Mouse (Mus musculus) urinary bladder, postnatal 4 days (tissue): Measurements from ENCODE around the gene Zfp988.
A peak's percentile ranks its signal among the peaks of the same experiment; 100 is the strongest.
"Not testable (repeated sequence)": the region's sequence is repeated elsewhere in the genome, so short reads cannot be mapped to it uniquely, and the experiment has no call there.

Source experiments
- DNase-seq, 2 experiments: peaks; one replicate each; pipeline ENCODE4 v3.0.0; 2021 to 2022; ENCODE audit warnings: low spot score in 2 of 2

The Zfp988 gene

GRCm38 (mm10) chr4:147305436-147305835 lies at the start of gene Zfp988:
TSS of gene Zfp988 (plus strand) at chr4:147305674.
- peak in 1 of 2 experiments; percentile 65 for DNase-seq

GRCm38 (mm10) chr4:147262708-147263107 lies 42.8 kb upstream of the Zfp988 start:
- DNase-seq = not testable (repeated sequence)

GRCm38 (mm10) chr4:147267302-147267701 lies 38.2 kb upstream of the Zfp988 start:
- not testable (repeated sequence) for DNase-seq

- DNase-seq = peak in 1 of 2 experiments; percentile 61
These were observed 36.7 kb upstream of the Zfp988 start for GRCm38 (mm10) chr4:147268735-147269134.

- not testable (repeated sequence) for DNase-seq
These were observed 35.4 kb upstream of the Zfp988 start for GRCm38 (mm10) chr4:147270026-147270425.

- not testable (repeated sequence) for DNase-seq
These were observed 33.9 kb upstream of the Zfp988 start for GRCm38 (mm10) chr4:147271601-147272000.

- peak in 1 of 2 experiments; percentile 77 for DNase-seq
These were observed 30.3 kb upstream of the Zfp988 start for GRCm38 (mm10) chr4:147275021-147275772.

- not testable (repeated sequence) for DNase-seq
These were observed 29.7 kb upstream of the Zfp988 start for GRCm38 (mm10) chr4:147275773-147276140.

- peak in 1 of 2 experiments; percentile 73 for DNase-seq
These were observed 25.1 kb upstream of the Zfp988 start for GRCm38 (mm10) chr4:147280406-147280805.

- not testable (repeated sequence) for DNase-seq
These were observed 6.9 kb upstream of the Zfp988 start for GRCm38 (mm10) chr4:147298585-147298984.

- not testable (repeated sequence) for DNase-seq
These were observed 3.1 kb upstream of the Zfp988 start for GRCm38 (mm10) chr4:147302375-147302774.

GRCm38 (mm10) chr4:147335036-147335690 lies 29.7 kb downstream of the Zfp988 start:
- DNase-seq = not testable (repeated sequence)

GRCm38 (mm10) chr4:147335691-147336367 lies 30.4 kb downstream of the Zfp988 start:
- DNase-seq = peak in 1 of 2 experiments; percentile 64

GRCm38 (mm10) chr4:147336368-147337195 lies 31.1 kb downstream of the Zfp988 start:
- DNase-seq = peak in 1 of 2 experiments; percentile 86

- DNase-seq = peak in 1 of 2 experiments; percentile 54
These were observed 32.0 kb downstream of the Zfp988 start for GRCm38 (mm10) chr4:147337520-147337919.

GRCm38 (mm10) chr4:147338032-147338610 lies 32.6 kb downstream of the Zfp988 start:
- peak in 1 of 2 experiments; percentile 75 for DNase-seq

- peak in 1 of 2 experiments; percentile 57 for DNase-seq
These were observed 33.2 kb downstream of the Zfp988 start for GRCm38 (mm10) chr4:147338706-147339105.

GRCm38 (mm10) chr4:147339601-147340219 lies 34.2 kb downstream of the Zfp988 start:
- peak in 1 of 2 experiments; percentile 87 for DNase-seq

- DNase-seq = peak in 1 of 2 experiments; percentile 71
These were observed 34.8 kb downstream of the Zfp988 start for GRCm38 (mm10) chr4:147340236-147340635.

GRCm38 (mm10) chr4:147340876-147341275 lies 35.4 kb downstream of the Zfp988 start:
- DNase-seq = peak in 1 of 2 experiments; percentile 60
